Mouse (Mus musculus): ENCODE measurements around the gene Inpp4b. TPM values are rescaled to one million over a fixed set of nuclear protein-coding genes. Genes with fewer than 3 reads are reported as not detected.
A peak's percentile ranks its signal among the peaks of the same experiment; 100 is the strongest.
"Not testable (repeated sequence)": the region's sequence is repeated elsewhere in the genome, so short reads cannot be mapped to it uniquely, and the experiment has no call there.

Inpp4b gene
- polyA plus RNA-seq, 1 experiment from 2014 or later: 3.2 TPM

GRCm38 (mm10) chr8:82027401-82027800 is 685.0 kb downstream of the Inpp4b start:
- no peak for DNase-seq (ENCODE audit: low spot score)
- Histone ChIP-seq H3K4me3 (ENCODE audit: low read depth, low read length) (no peak overlapping the region), H3K4me1 (replicated peaks; ENCODE audit: control insufficient read depth, insufficient read depth) (no peaks in the 10 kb centered on the region), H3K27me3 (ENCODE audit: control insufficient read depth, insufficient read depth, low read length) (no peaks in the 10 kb centered on the region), H3K9me3 (ENCODE audit: control insufficient read depth, low read length) (no peaks in the 10 kb centered on the region), H3K36me3 (ENCODE audit: control insufficient read depth, insufficient read depth, low read length) (no peaks in the 10 kb centered on the region), H3K4me2 (replicated peaks; ENCODE audit: low read depth) (no peak overlapping the region), H3K9ac (ENCODE audit: low read length) (no peak overlapping the region), H3K27ac (replicated peaks) (no peak overlapping the region)
- TF ChIP-seq CTCF (IDR thresholded peaks at IDR 0.05; ENCODE audit: low read depth) (no peak), EP300 (optimal IDR thresholded peaks at IDR 0.05) (no peak)
- ATAC-seq (ENCODE audit: low FRiP score, low TSS enrichment): no peak
- WGBS: 39% methylated on average over 3 of the region's 3 CpGs

- H3K9ac ChIP-seq (ENCODE audit: low read length): no peak overlapping the region
- DNase-seq (ENCODE audit: low spot score) (no peak), ATAC-seq (ENCODE audit: low FRiP score, low TSS enrichment) (no peak)
- H3K9me3 ChIP-seq (ENCODE audit: control insufficient read depth, low read length): no peaks in the 10 kb centered on the region
- no peaks in the 10 kb centered on the region for H3K4me1 ChIP-seq (replicated peaks; ENCODE audit: control insufficient read depth, insufficient read depth)
- H3K27me3 ChIP-seq (ENCODE audit: control insufficient read depth, insufficient read depth, low read length): no peaks in the 10 kb centered on the region
- no peak for TF ChIP-seq EP300 (optimal IDR thresholded peaks at IDR 0.05)
- TF ChIP-seq CTCF (IDR thresholded peaks at IDR 0.05; ENCODE audit: low read depth): peak; percentile 80
- no peak overlapping the region for H3K4me3 ChIP-seq (ENCODE audit: low read depth, low read length)
- H3K27ac ChIP-seq (replicated peaks): no peak overlapping the region
- 21% methylated on average over 1 of the region's 1 CpGs for WGBS
- no peak overlapping the region for H3K4me2 ChIP-seq (replicated peaks; ENCODE audit: low read depth)
- H3K36me3 ChIP-seq (ENCODE audit: control insufficient read depth, insufficient read depth, low read length): no peaks in the 10 kb centered on the region
Observed at GRCm38 (mm10) chr8:82028896-82029295, 686.5 kb downstream of the Inpp4b start.

- H3K4me2 ChIP-seq (replicated peaks; ENCODE audit: low read depth); H3K36me3 ChIP-seq (ENCODE audit: control insufficient read depth, insufficient read depth, low read length); H3K9ac ChIP-seq (ENCODE audit: low read length); H3K27me3 ChIP-seq (ENCODE audit: control insufficient read depth, insufficient read depth, low read length); H3K4me1 ChIP-seq (replicated peaks; ENCODE audit: control insufficient read depth, insufficient read depth); DNase-seq (ENCODE audit: low spot score); H3K9me3 ChIP-seq (ENCODE audit: control insufficient read depth, low read length); ATAC-seq (ENCODE audit: low FRiP score, low TSS enrichment); H3K27ac ChIP-seq (replicated peaks); H3K4me3 ChIP-seq (ENCODE audit: low read depth, low read length): not testable (repeated sequence)
- TF ChIP-seq CTCF (IDR thresholded peaks at IDR 0.05; ENCODE audit: low read depth): peak; percentile 65
Observed at GRCm38 (mm10) chr8:82032035-82032434, 689.7 kb downstream of the Inpp4b start.

DNA sequence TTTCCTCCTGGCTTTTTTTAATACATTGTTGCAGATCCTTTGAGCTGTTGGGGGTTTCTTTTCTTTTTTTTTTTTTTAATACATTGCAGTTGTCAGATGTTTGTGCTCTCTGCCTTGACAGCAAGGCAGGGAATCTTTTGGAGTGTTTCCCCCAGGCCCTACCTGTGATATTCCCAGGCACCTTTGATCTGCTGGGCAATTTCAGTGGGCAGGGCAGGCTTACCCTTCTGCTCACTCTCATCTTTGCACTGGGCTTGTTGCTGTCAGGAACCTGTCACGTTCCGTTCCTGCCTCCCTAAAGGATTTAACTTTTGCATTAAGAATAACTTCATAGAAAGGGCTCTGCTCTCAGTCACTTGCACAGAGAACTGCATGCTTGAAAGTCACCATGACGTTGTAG is 711.7 kb downstream of the Inpp4b start:
- WGBS: 66% methylated on average over 3 of the region's 3 CpGs
- H3K9me3 ChIP-seq (ENCODE audit: control insufficient read depth, low read length): no peaks in the 10 kb centered on the region
- ATAC-seq (ENCODE audit: low FRiP score, low TSS enrichment) (no peak), DNase-seq (ENCODE audit: low spot score) (no peak)
- no peaks in the 10 kb centered on the region for H3K4me1 ChIP-seq (replicated peaks; ENCODE audit: control insufficient read depth, insufficient read depth)
- H3K4me3 ChIP-seq (ENCODE audit: low read depth, low read length): no peak overlapping the region
- no peak overlapping the region for H3K9ac ChIP-seq (ENCODE audit: low read length)
- H3K4me2 ChIP-seq (replicated peaks; ENCODE audit: low read depth): no peak overlapping the region
- H3K27me3 ChIP-seq (ENCODE audit: control insufficient read depth, insufficient read depth, low read length): no peaks in the 10 kb centered on the region
- no peak for TF ChIP-seq EP300 (optimal IDR thresholded peaks at IDR 0.05)
- TF ChIP-seq CTCF (IDR thresholded peaks at IDR 0.05; ENCODE audit: low read depth): no peak
- H3K27ac ChIP-seq (replicated peaks): no peak overlapping the region
- H3K36me3 ChIP-seq (ENCODE audit: control insufficient read depth, insufficient read depth, low read length): no peaks in the 10 kb centered on the region

- H3K9ac ChIP-seq (ENCODE audit: low read length): no peak overlapping the region
- 72% methylated on average over 3 of the region's 3 CpGs for WGBS
- DNase-seq (ENCODE audit: low spot score) (no peak), ATAC-seq (ENCODE audit: low FRiP score, low TSS enrichment) (no peak)
- no peak overlapping the region for H3K27ac ChIP-seq (replicated peaks)
- H3K27me3 ChIP-seq (ENCODE audit: control insufficient read depth, insufficient read depth, low read length): no peaks in the 10 kb centered on the region
- no peaks in the 10 kb centered on the region for H3K36me3 ChIP-seq (ENCODE audit: control insufficient read depth, insufficient read depth, low read length)
- no peak overlapping the region for H3K4me3 ChIP-seq (ENCODE audit: low read depth, low read length)
- H3K4me2 ChIP-seq (replicated peaks; ENCODE audit: low read depth): no peak overlapping the region
- no peak for TF ChIP-seq CTCF (IDR thresholded peaks at IDR 0.05; ENCODE audit: low read depth)
- no peak for TF ChIP-seq EP300 (optimal IDR thresholded peaks at IDR 0.05)
- H3K9me3 ChIP-seq (ENCODE audit: control insufficient read depth, low read length): no peaks in the 10 kb centered on the region
- no peaks in the 10 kb centered on the region for H3K4me1 ChIP-seq (replicated peaks; ENCODE audit: control insufficient read depth, insufficient read depth)
Observed at GRCm38 (mm10) chr8:82067619-82068018, 725.3 kb downstream of the Inpp4b start.

- TF ChIP-seq EP300 (optimal IDR thresholded peaks at IDR 0.05) (no peak), CTCF (IDR thresholded peaks at IDR 0.05; ENCODE audit: low read depth) (no peak)
- DNase-seq (ENCODE audit: low spot score) (no peak), ATAC-seq (ENCODE audit: low FRiP score, low TSS enrichment) (no peak)
- no peaks in the 10 kb centered on the region for H3K9me3 ChIP-seq (ENCODE audit: control insufficient read depth, low read length)
- no peaks in the 10 kb centered on the region for H3K4me1 ChIP-seq (replicated peaks; ENCODE audit: control insufficient read depth, insufficient read depth)
- H3K9ac ChIP-seq (ENCODE audit: low read length): no peak overlapping the region
- H3K27ac ChIP-seq (replicated peaks): no peak overlapping the region
- H3K36me3 ChIP-seq (ENCODE audit: control insufficient read depth, insufficient read depth, low read length): no peaks in the 10 kb centered on the region
- no peak overlapping the region for H3K4me3 ChIP-seq (ENCODE audit: low read depth, low read length)
- no peak overlapping the region for H3K4me2 ChIP-seq (replicated peaks; ENCODE audit: low read depth)
- no peaks in the 10 kb centered on the region for H3K27me3 ChIP-seq (ENCODE audit: control insufficient read depth, insufficient read depth, low read length)
Observed at GRCm38 (mm10) chr8:82079267-82079666, 736.9 kb downstream of the Inpp4b start.

GRCm38 (mm10) chr8:82086631-82087030 is 744.3 kb downstream of the Inpp4b start:
- not testable (repeated sequence) for H3K4me3 ChIP-seq (ENCODE audit: low read depth, low read length); H3K27ac ChIP-seq (replicated peaks); H3K9ac ChIP-seq (ENCODE audit: low read length); DNase-seq (ENCODE audit: low spot score); H3K9me3 ChIP-seq (ENCODE audit: control insufficient read depth, low read length); ATAC-seq (ENCODE audit: low FRiP score, low TSS enrichment); H3K4me1 ChIP-seq (replicated peaks; ENCODE audit: control insufficient read depth, insufficient read depth); H3K36me3 ChIP-seq (ENCODE audit: control insufficient read depth, insufficient read depth, low read length); H3K27me3 ChIP-seq (ENCODE audit: control insufficient read depth, insufficient read depth, low read length); H3K4me2 ChIP-seq (replicated peaks; ENCODE audit: low read depth)
- 93% methylated on average over 7 of the region's 7 CpGs for WGBS

Measured in stomach, postnatal 0 days (tissue).